Mouse (Mus musculus): ENCODE results near the gene Pcgf3. TPM values are rescaled to one million over a fixed set of nuclear protein-coding genes. Genes with fewer than 3 reads are reported as not detected.

Pcgf3 gene
- polyA plus RNA-seq (2016; fragmentation: Nextera tagmentation; extraction: Ambion mirVana), result 30.5 and 32.1 TPM in 2 replicates

GRCm38 (mm10) chr5:108461082-108462065 is at the start of gene Pcgf3:
Gene Pcgf3, plus strand, starts transcription at chr5:108461232.
- ATAC-seq (ENCODE audit: insufficient number of reproducible peaks, insufficient read depth, low FRiP score, low TSS enrichment, low read depth), result peak; percentile 95
- H3K4me3 ChIP-seq (replicated peaks), result peak within 1 kb of the TSS; percentile 68
- WGBS, result under 1% methylated on average over 59 of the region's 62 CpGs
- peak within 1 kb of the TSS; percentile 98 for H3K9ac ChIP-seq (replicated peaks)
- no peaks in the 10 kb centered on the region for H3K36me3 ChIP-seq
- peak within 1 kb of the TSS; percentile 88 for H3K27ac ChIP-seq
- peak within 1 kb of the TSS; percentile 99 for H3K4me2 ChIP-seq
- H3K27me3 ChIP-seq, result peaks cover 12% of the 10 kb centered on the region
- no peaks in the 10 kb centered on the region for H3K9me3 ChIP-seq
- peaks cover 27% of the 10 kb centered on the region for H3K4me1 ChIP-seq (replicated peaks)

DNA sequence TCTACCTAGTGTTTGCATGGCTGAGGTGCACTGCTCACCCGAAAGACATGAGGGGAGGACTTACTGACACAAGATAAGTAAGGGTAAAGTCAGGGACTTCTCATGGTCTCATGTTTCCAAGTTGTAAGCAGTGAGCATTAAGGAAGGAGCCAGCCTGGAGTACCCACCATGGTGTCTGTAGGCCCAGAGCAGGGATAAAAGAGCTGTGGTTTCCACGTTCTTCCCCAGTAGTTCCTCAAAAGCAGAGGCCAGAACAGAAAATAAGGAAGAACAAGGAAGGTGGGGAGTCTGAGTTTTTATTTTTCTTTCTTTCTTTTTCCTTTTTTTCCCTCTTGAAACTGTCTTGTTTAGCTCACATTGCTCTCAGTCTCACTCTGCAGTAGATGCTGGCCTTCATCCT is 46.3 kb upstream of the Pcgf3 start:
- H3K9ac ChIP-seq (replicated peaks), result no peak overlapping the region
- WGBS, result 73% methylated on average over 2 of the region's 2 CpGs
- H3K36me3 ChIP-seq, result no peaks in the 10 kb centered on the region
- H3K4me3 ChIP-seq (replicated peaks), result no peak overlapping the region
- H3K4me2 ChIP-seq, result no peak overlapping the region
- no peaks in the 10 kb centered on the region for H3K4me1 ChIP-seq (replicated peaks)
- no peak overlapping the region for H3K27ac ChIP-seq
- H3K27me3 ChIP-seq, result no peaks in the 10 kb centered on the region
- H3K9me3 ChIP-seq, result no peaks in the 10 kb centered on the region
- ATAC-seq (ENCODE audit: insufficient number of reproducible peaks, insufficient read depth, low FRiP score, low TSS enrichment, low read depth), result no peak

GRCm38 (mm10) chr5:108422741-108423140 is 38.3 kb upstream of the Pcgf3 start:
- ATAC-seq (ENCODE audit: insufficient number of reproducible peaks, insufficient read depth, low FRiP score, low TSS enrichment, low read depth), result no peak
- Histone ChIP-seq H3K9me3 (no peaks in the 10 kb centered on the region), H3K4me1 (replicated peaks) (no peaks in the 10 kb centered on the region), H3K27me3 (no peaks in the 10 kb centered on the region), H3K4me3 (replicated peaks) (no peak overlapping the region), H3K27ac (no peak overlapping the region), H3K4me2 (no peak overlapping the region), H3K9ac (replicated peaks) (no peak overlapping the region), H3K36me3 (no peaks in the 10 kb centered on the region)
- WGBS, result 74% methylated on average over 3 of the region's 3 CpGs

- Histone ChIP-seq H3K9ac (replicated peaks) (no peak overlapping the region), H3K4me1 (replicated peaks) (no peaks in the 10 kb centered on the region), H3K27ac (no peak overlapping the region), H3K4me3 (replicated peaks) (no peak overlapping the region), H3K4me2 (no peak overlapping the region), H3K36me3 (no peaks in the 10 kb centered on the region), H3K9me3 (no peaks in the 10 kb centered on the region), H3K27me3 (no peaks in the 10 kb centered on the region)
- ATAC-seq (ENCODE audit: insufficient number of reproducible peaks, insufficient read depth, low FRiP score, low TSS enrichment, low read depth), result no peak
- 83% methylated on average over 2 of the region's 2 CpGs for WGBS
Measured at GRCm38 (mm10) chr5:108423427-108423826, 37.6 kb upstream of the Pcgf3 start.

- no peak for ATAC-seq (ENCODE audit: insufficient number of reproducible peaks, insufficient read depth, low FRiP score, low TSS enrichment, low read depth)
- Histone ChIP-seq H3K4me2 (no peak overlapping the region), H3K36me3 (peaks cover 30% of the 10 kb centered on the region), H3K9ac (replicated peaks) (no peak overlapping the region), H3K4me1 (replicated peaks) (no peaks in the 10 kb centered on the region), H3K27ac (no peak overlapping the region), H3K4me3 (replicated peaks) (no peak overlapping the region), H3K27me3 (no peaks in the 10 kb centered on the region), H3K9me3 (no peaks in the 10 kb centered on the region)
- 71% methylated on average over 1 of the region's 1 CpGs for WGBS
Measured at GRCm38 (mm10) chr5:108427186-108427585, 33.8 kb upstream of the Pcgf3 start.

- WGBS, result 89% methylated on average over 6 of the region's 6 CpGs
Measured at GRCm38 (mm10) chr5:108431196-108431595, 29.8 kb upstream of the Pcgf3 start.

DNA sequence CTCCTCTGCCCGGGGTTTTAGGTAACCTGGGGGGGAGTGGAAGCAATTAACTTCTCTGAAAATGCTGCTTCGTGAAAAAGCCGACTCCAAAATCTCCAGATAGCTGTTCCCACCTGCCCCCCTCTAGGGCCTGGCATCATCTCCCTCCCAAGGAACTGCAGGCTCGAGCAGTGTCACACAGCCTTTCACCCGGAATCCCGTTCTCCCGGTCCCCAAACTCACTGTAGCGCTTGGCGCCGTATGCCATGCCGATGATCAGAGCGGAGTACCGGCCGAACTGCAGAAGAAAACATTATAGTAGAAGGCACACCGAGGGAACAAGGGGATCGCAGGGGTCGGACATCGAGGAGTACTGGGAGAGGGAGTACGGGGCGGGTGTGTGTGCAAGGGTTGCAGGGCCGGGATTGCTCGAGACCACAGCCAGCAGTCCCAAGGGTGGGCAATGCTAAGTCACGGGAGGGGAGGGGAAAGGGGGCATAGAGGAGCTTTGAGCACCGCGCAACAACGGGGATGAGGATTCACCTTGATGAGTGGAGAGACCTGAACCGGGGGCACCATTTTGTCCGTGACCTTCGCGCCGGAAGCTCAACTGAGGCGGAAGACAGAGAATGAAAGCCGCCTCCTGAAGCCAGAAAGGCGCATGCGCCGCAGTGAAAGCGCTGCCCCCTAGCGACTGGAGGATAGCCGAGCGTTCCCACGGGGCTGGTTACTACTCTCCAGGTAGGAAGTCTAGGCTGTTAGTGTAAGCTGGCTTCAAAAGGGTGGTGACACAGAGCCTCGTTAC is 27.0 kb upstream of the Pcgf3 start, which contains the start of gene Atp5k:
Atp5k (minus strand) TSS at position 645 of the 784 bp plus-strand sequence.
- peak within 1 kb of the TSS; percentile 90 for H3K4me2 ChIP-seq
- H3K9ac ChIP-seq (replicated peaks), result peak within 1 kb of the TSS; percentile 89
- peak within 1 kb of the TSS; percentile 82 for H3K4me3 ChIP-seq (replicated peaks)
- 0 out of 2 replicates have a peak within 1 kb of the TSS, but pooled peaks have one; percentile 23 for H3K27ac ChIP-seq
- under 1% methylated on average over 42 of the region's 42 CpGs for WGBS
- peaks cover 11% of the 10 kb centered on the region for H3K4me1 ChIP-seq (replicated peaks)
- peaks cover 36% of the 10 kb centered on the region for H3K36me3 ChIP-seq
- no peaks in the 10 kb centered on the region for H3K9me3 ChIP-seq
- H3K27me3 ChIP-seq, result peaks cover 13% of the 10 kb centered on the region
- peak; percentile 82 for ATAC-seq (ENCODE audit: insufficient number of reproducible peaks, insufficient read depth, low FRiP score, low TSS enrichment, low read depth)

More at GRCm38 (mm10) chr5:108431196-108431595, 29.8 kb upstream of the Pcgf3 start:
- Histone ChIP-seq H3K4me1 (replicated peaks) (peaks cover 11% of the 10 kb centered on the region), H3K4me2 (no peak overlapping the region), H3K27ac (no peak overlapping the region), H3K9ac (replicated peaks) (no peak overlapping the region), H3K27me3 (0 out of 2 replicates have a peak, but pooled peaks cover 3% of the 10 kb centered on the region), H3K36me3 (peaks cover 39% of the 10 kb centered on the region), H3K9me3 (no peaks in the 10 kb centered on the region), H3K4me3 (replicated peaks) (no peak overlapping the region)
- no peak for ATAC-seq (ENCODE audit: insufficient number of reproducible peaks, insufficient read depth, low FRiP score, low TSS enrichment, low read depth)

DNA sequence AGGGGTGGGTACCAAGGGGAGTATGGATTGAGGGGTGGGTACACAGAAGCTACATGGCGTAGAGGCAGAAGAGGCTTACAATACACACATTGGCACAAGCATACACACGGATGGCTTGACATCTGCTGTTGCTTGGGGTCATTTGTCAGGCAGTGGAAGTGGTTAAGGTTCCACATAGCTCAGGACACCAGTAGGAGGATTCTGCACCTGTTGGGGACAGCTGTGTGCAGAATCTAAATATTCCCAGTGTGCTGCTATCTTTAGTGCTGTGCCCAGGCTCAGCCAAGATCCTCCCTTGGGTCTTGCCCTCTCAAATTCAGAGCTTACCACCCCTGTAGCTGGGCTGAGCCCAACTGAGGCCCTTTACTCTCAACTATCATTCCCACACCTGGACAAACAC is 24.9 kb upstream of the Pcgf3 start:
- 76% methylated on average over 2 of the region's 2 CpGs for WGBS
- H3K36me3 ChIP-seq, result peaks cover 19% of the 10 kb centered on the region
- no peak overlapping the region for H3K27ac ChIP-seq
- no peak overlapping the region for H3K9ac ChIP-seq (replicated peaks)
- H3K27me3 ChIP-seq, result peaks cover 13% of the 10 kb centered on the region
- ATAC-seq (ENCODE audit: insufficient number of reproducible peaks, insufficient read depth, low FRiP score, low TSS enrichment, low read depth), result no peak
- no peaks in the 10 kb centered on the region for H3K9me3 ChIP-seq
- H3K4me3 ChIP-seq (replicated peaks), result no peak overlapping the region
- peaks cover 11% of the 10 kb centered on the region for H3K4me1 ChIP-seq (replicated peaks)
- no peak overlapping the region for H3K4me2 ChIP-seq

GRCm38 (mm10) chr5:108446973-108447372 is 14.1 kb upstream of the Pcgf3 start:
- no peak overlapping the region for H3K9ac ChIP-seq (replicated peaks)
- no peak for ATAC-seq (ENCODE audit: insufficient number of reproducible peaks, insufficient read depth, low FRiP score, low TSS enrichment, low read depth)
- peaks cover 15% of the 10 kb centered on the region for H3K27me3 ChIP-seq
- no peak overlapping the region for H3K4me2 ChIP-seq
- H3K9me3 ChIP-seq, result no peaks in the 10 kb centered on the region
- H3K36me3 ChIP-seq, result no peaks in the 10 kb centered on the region
- H3K4me1 ChIP-seq (replicated peaks), result no peaks in the 10 kb centered on the region; the same call in 1 of the 2 replicates
- H3K27ac ChIP-seq, result no peak overlapping the region
- 78% methylated on average over 3 of the region's 3 CpGs for WGBS
- no peak overlapping the region for H3K4me3 ChIP-seq (replicated peaks)

DNA sequence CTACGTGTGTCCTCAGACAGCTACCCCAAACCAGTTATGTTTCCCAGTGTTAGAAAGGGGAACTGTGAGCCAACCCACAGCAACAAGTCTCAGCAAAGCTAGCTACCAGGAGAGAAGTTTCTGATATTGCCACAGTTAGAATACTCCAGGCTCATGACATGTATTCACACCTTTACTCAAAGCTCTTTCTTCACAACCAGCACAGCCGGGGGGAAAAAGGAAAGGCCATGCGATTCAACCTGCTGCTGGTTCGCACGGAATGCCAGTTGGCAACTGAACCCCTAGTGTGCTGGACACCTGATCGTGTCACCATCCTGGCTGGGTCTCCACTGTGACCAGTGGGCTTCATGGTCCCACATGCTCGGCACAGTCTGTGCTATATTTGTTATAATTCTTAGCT is 13.2 kb upstream of the Pcgf3 start:
- H3K36me3 ChIP-seq, result no peaks in the 10 kb centered on the region
- peak overlapping the region; percentile 63 for H3K4me2 ChIP-seq
- ATAC-seq (ENCODE audit: insufficient number of reproducible peaks, insufficient read depth, low FRiP score, low TSS enrichment, low read depth), result no peak
- no peak overlapping the region for H3K4me3 ChIP-seq (replicated peaks)
- peak overlapping the region; percentile 51; the same call in 1 of the 2 replicates for H3K9ac ChIP-seq (replicated peaks)
- 85% methylated on average over 7 of the region's 7 CpGs for WGBS
- H3K4me1 ChIP-seq (replicated peaks), result no peaks in the 10 kb centered on the region; the same call in 1 of the 2 replicates
- peaks cover 15% of the 10 kb centered on the region for H3K27me3 ChIP-seq
- no peaks in the 10 kb centered on the region for H3K9me3 ChIP-seq
- no peak overlapping the region for H3K27ac ChIP-seq
